Mouse (Mus musculus) brain, embryonic 14.5 days (tissue): ENCODE results near the gene Spp2.

Experiments used
- CTCF ChIP-seq: fragments of 200-500 bp; IDR thresholded peaks from 2 replicates; pipeline ENCODE4 v1.5.1; 2012; ENCODE audit warnings: inconsistent platforms, mild to moderate bottlenecking, moderate library complexity, borderline replicate concordance; ENCODE audit not compliant: insufficient read depth, insufficient read length; ENCODE audit errors: extremely low read depth
- POLR2A ChIP-seq: fragments of 200-500 bp; IDR thresholded peaks from 2 replicates; pipeline ENCODE4 v1.6.1; 2012; ENCODE audit warnings: mild to moderate bottlenecking, inconsistent platforms, borderline replicate concordance; ENCODE audit not compliant: poor library complexity, insufficient read depth, insufficient read length, severe bottlenecking; ENCODE audit errors: extremely low read depth

DNA sequence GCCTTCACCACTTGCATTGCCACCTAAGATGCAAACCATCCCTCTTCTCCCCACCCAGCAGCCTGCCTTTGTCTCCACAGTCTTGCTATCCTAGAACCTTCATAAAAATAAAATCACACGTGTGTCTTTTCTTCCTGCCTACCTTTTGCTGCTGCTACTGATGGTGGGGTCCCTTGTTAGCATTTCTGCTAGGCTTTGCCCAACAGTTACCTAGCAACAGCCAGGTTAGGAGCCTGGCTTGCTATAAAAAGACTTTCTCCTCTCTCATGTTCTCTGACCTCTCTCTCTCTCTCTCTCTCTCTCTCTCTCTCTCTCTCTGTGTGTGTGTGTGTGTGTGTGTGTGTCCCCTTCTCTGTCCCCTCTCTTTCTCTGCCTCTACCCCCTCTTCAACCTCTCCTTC, 54.3 kb downstream of the Spp2 start:
- TF ChIP-seq CTCF = no peak
- no peak for TF ChIP-seq POLR2A
